In genomic region chr14:52006771-52007170, GRCm38 (mm10) we compare ENCODE assay signal across 23 mouse cellular contexts. TPM values are rescaled to one million over a fixed set of nuclear protein-coding genes. Genes with fewer than 3 reads are reported as not detected.
A peak's percentile ranks its signal among the peaks of the same experiment; 100 is the strongest.
DNase-seq lines count a peak whose midpoint lies in the region; ATAC-seq and TF ChIP-seq lines count a peak whose summit lies in the region.
"Had no signal": no experiment of that assay in that cellular context is flagged by ENCODE, and none has a peak within 500 bp of the region (broad histone marks: within the 10 kb centered on the region; RNA-seq: fewer than 3 reads in every experiment).

No protein-coding gene starts in this region.

- DNase-seq in adrenal gland, adult (ENCODE audit: inconsistent age in 2 of 2, low spot score in 1 of 2), result peak; percentile 21 to 39
- DNase-seq in adrenal gland, postnatal 10 days, result no peak
- DNase-seq in gastrocnemius, postnatal 14 days, result peak; percentile 13
- DNase-seq in gastrocnemius, postnatal 10 days, result no peak
- peak; percentile 31 for DNase-seq in liver, embryonic 11.5 days (ENCODE audit: low spot score)
- DNase-seq in liver, postnatal 0 days, result no peak
- no peak for DNase-seq in left cerebral cortex, postnatal 4 days
- DNase-seq: adrenal gland, adult 8-10 months; embryo, embryonic 11 days; gastrocnemius, adult 2 months; right cerebral cortex, adult 18-20 months; thymus, postnatal 25 days had no signal

- TF ChIP-seq EP300 in liver, postnatal 0 days (IDR thresholded peaks at IDR 0.05; ENCODE audit: low read depth), result no peak

- no peak overlapping the region for H3K27ac ChIP-seq in liver, embryonic 11.5 days (ENCODE audit: low read depth, low read length)
- no peak overlapping the region for H3K27ac ChIP-seq in liver, postnatal 0 days (ENCODE audit: low read depth)
- H3K27ac ChIP-seq: embryonic facial prominence, embryonic 15.5 days; gastrocnemius, adult 2 months; hindbrain, embryonic 14.5 days; intestine, embryonic 15.5 days had no signal

- intact Hi-C loops in gastrocnemius, postnatal 14 days (cut with DNase I; ENCODE audit: low total_unique reads), result loop anchor here (5.0 to 10.0 kb wide), 2 partner anchors 62 to 104 kb away; no protein-coding TSS in a partner anchor
- intact Hi-C loops in left cerebral cortex, postnatal 4 days (cut with DNase I), result loop anchor here (5.0 kb wide), 1 partner anchor 114 kb away; the partner anchor contains the start of gene Slc39a2

- H3K4me3 ChIP-seq in liver, embryonic 11.5 days (ENCODE audit: low read depth, low read length), result no peak overlapping the region
- H3K4me3 ChIP-seq in liver, postnatal 0 days (ENCODE audit: low read depth, low read length), result no peak overlapping the region
- peak overlapping the region; percentile 66 for H3K4me3 ChIP-seq in E14TG2a.4 (replicated peaks; ENCODE audit: low read length)
- H3K4me3 ChIP-seq: embryonic facial prominence, embryonic 15.5 days; gastrocnemius, adult 2 months; intestine, embryonic 15.5 days had no signal

- H3K9me3 ChIP-seq in liver, embryonic 11.5 days (ENCODE audit: control insufficient read depth, low read length), result no peaks in the 10 kb centered on the region
- H3K9me3 ChIP-seq in liver, postnatal 0 days (ENCODE audit: low read length), result no peaks in the 10 kb centered on the region
- no peaks in the 10 kb centered on the region for H3K9me3 ChIP-seq in E14TG2a.4 (ENCODE audit: low read length)
- H3K9me3 ChIP-seq: embryonic facial prominence, embryonic 15.5 days; intestine, embryonic 15.5 days had no signal

- H3K27me3 ChIP-seq in liver, embryonic 11.5 days (replicated peaks; ENCODE audit: control insufficient read depth, insufficient read depth, low read length), result 0 out of 2 replicates have a peak, but pooled peaks cover 3% of the 10 kb centered on the region
- H3K27me3 ChIP-seq in liver, postnatal 0 days (ENCODE audit: insufficient read depth, low read length), result no peaks in the 10 kb centered on the region
- H3K27me3 ChIP-seq in E14TG2a.4 (ENCODE audit: insufficient read depth, low read length), result no peaks in the 10 kb centered on the region
- H3K27me3 ChIP-seq: embryonic facial prominence, embryonic 15.5 days; intestine, embryonic 15.5 days had no signal

- no peak overlapping the region for H3K9ac ChIP-seq in liver, embryonic 11.5 days (ENCODE audit: low read depth, low read length)
- no peak overlapping the region for H3K9ac ChIP-seq in liver, postnatal 0 days (replicated peaks)
- H3K9ac ChIP-seq: embryonic facial prominence, embryonic 15.5 days; hindbrain, embryonic 14.5 days; intestine, embryonic 15.5 days had no signal

- no peak for ATAC-seq in liver, embryonic 11.5 days (replicated peaks; ENCODE audit: low FRiP score)
- no peak for ATAC-seq in liver, postnatal 0 days
- ATAC-seq: CD4-positive, CD25-positive, alpha-beta regulatory T cell, adult 4 months; intestine, embryonic 15.5 days had no signal

- WGBS in liver, embryonic 11.5 days, result 96% methylated on average over 23 of the region's 23 CpGs
- 95% methylated on average over 23 of the region's 23 CpGs for WGBS in liver, postnatal 0 days (ENCODE audit: insufficient replicate concordance)

- H3K4me2 ChIP-seq in liver, embryonic 11.5 days, result no peak overlapping the region
- H3K4me2 ChIP-seq in liver, postnatal 0 days (ENCODE audit: low read depth, low read length), result no peak overlapping the region
- H3K4me2 ChIP-seq: embryonic facial prominence, embryonic 15.5 days; hindbrain, embryonic 14.5 days; intestine, embryonic 15.5 days had no signal

- no peak for TF ChIP-seq CTCF in liver, postnatal 0 days (IDR thresholded peaks at IDR 0.05; ENCODE audit: low read depth)
- no peak for TF ChIP-seq CTCF in E14TG2a.4 (conservative IDR thresholded peaks at IDR 0.05; ENCODE audit: low read length)

- peaks cover 19% of the 10 kb centered on the region for H3K4me1 ChIP-seq in liver, embryonic 11.5 days (replicated peaks; ENCODE audit: control insufficient read depth, insufficient read depth, low read length)
- peaks cover 8% of the 10 kb centered on the region for H3K4me1 ChIP-seq in liver, postnatal 0 days (ENCODE audit: insufficient read depth)
- peaks cover 74% of the 10 kb centered on the region for H3K4me1 ChIP-seq in E14TG2a.4 (replicated peaks; ENCODE audit: low read depth, low read length)

- peaks cover 30% of the 10 kb centered on the region for H3K36me3 ChIP-seq in liver, embryonic 11.5 days (ENCODE audit: control insufficient read depth, insufficient read depth, low read length)
- H3K36me3 ChIP-seq in liver, postnatal 0 days (replicated peaks; ENCODE audit: insufficient read depth, low read length), result peaks cover 28% of the 10 kb centered on the region
- H3K36me3 ChIP-seq in E14TG2a.4 (ENCODE audit: insufficient read depth, low read length), result peaks cover 76% of the 10 kb centered on the region

RNA-seq across cellular contexts. Expression of gene Tmem253, which starts 8.7 kb away (rescaled TPM):
- 1 to 10 TPM; 4.8 to 7.0 TPM for total RNA-seq in adrenal gland, postnatal 10 days (2021)
- under 1 TPM; 0.55 to 0.62 TPM for total RNA-seq in gastrocnemius, postnatal 14 days (2021)
- 1 to 10 TPM in 1 of 2 experiments, under 1 TPM in 1; 0.85 to 1.0 TPM for total RNA-seq in gastrocnemius, postnatal 10 days (2021)
- polyA plus RNA-seq in liver, embryonic 11.5 days (2014; fragmentation: Nextera tagmentation; extraction: Ambion mirVana), result 0.85 TPM in 1 of 2 replicates, not detected in the other
- polyA plus RNA-seq in liver, postnatal 0 days (2015; fragmentation: Nextera tagmentation; extraction: Ambion mirVana), result 0.23 and 0.31 TPM in 2 replicates
- total RNA-seq in left cerebral cortex, postnatal 4 days (2021), result under 1 TPM in 1 of 2 experiments, not detected in 1; 0.38 TPM
- total RNA-seq: megakaryocyte-erythroid progenitor cell, adult 5-6 weeks had no signal

RNA-seq across cellular contexts. Expression of gene Zfp219, which starts 13.8 kb away (rescaled TPM):
- 10 to 100 TPM; 54.6 to 59.2 TPM for total RNA-seq in adrenal gland, postnatal 10 days (2021)
- 10 to 100 TPM; 13.3 to 13.4 TPM for total RNA-seq in gastrocnemius, postnatal 14 days (2021)
- total RNA-seq in gastrocnemius, postnatal 10 days (2021), result 10 to 100 TPM; 17.6 to 23.1 TPM
- polyA plus RNA-seq in liver, embryonic 11.5 days (2014; fragmentation: Nextera tagmentation; extraction: Ambion mirVana), result 19.8 and 21.9 TPM in 2 replicates
- 8.8 and 9.0 TPM in 2 replicates for polyA plus RNA-seq in liver, postnatal 0 days (2015; fragmentation: Nextera tagmentation; extraction: Ambion mirVana)
- 10 to 100 TPM; 32.3 to 36.7 TPM for total RNA-seq in left cerebral cortex, postnatal 4 days (2021)

RNA-seq across cellular contexts. Expression of gene Arhgef40, which starts 22.3 kb away (rescaled TPM):
- 10 to 100 TPM; 60.8 to 78.7 TPM for total RNA-seq in adrenal gland, postnatal 10 days (2021)
- 10 to 100 TPM; 24.2 to 32.0 TPM for total RNA-seq in gastrocnemius, postnatal 14 days (2021)
- 10 to 100 TPM; 40.7 to 55.7 TPM for total RNA-seq in gastrocnemius, postnatal 10 days (2021)
- polyA plus RNA-seq in liver, embryonic 11.5 days (2014; fragmentation: Nextera tagmentation; extraction: Ambion mirVana), result 50.7 and 61.8 TPM in 2 replicates
- polyA plus RNA-seq in liver, postnatal 0 days (2015; fragmentation: Nextera tagmentation; extraction: Ambion mirVana), result 5.8 and 7.2 TPM in 2 replicates
- total RNA-seq in left cerebral cortex, postnatal 4 days (2021), result 10 to 100 TPM; 59.8 to 68.1 TPM

RNA-seq across cellular contexts. Expression of gene Olfr221, which starts 35.5 kb away (rescaled TPM):
- not detected for total RNA-seq in adrenal gland, postnatal 10 days (2021)
- total RNA-seq in gastrocnemius, postnatal 14 days (2021), result not detected
- total RNA-seq in gastrocnemius, postnatal 10 days (2021), result not detected
- not detected in 2 replicates for polyA plus RNA-seq in liver, embryonic 11.5 days (2014; fragmentation: Nextera tagmentation; extraction: Ambion mirVana)
- polyA plus RNA-seq in liver, postnatal 0 days (2015; fragmentation: Nextera tagmentation; extraction: Ambion mirVana), result not detected in 2 replicates
- total RNA-seq in left cerebral cortex, postnatal 4 days (2021), result not detected
- total RNA-seq: adrenal gland, adult 8-10 months; gastrocnemius, adult 2 months; layer of hippocampus, postnatal 10 days; megakaryocyte-erythroid progenitor cell, adult 5-6 weeks had no signal
- polyA plus RNA-seq: CD4-positive, CD25-positive, alpha-beta regulatory T cell, adult 4 months; hindbrain, embryonic 14.5 days; intestine, embryonic 15.5 days; kidney, embryonic 14.5 days; limb, embryonic 14.5 days; liver, embryonic 16.5 days; small intestine, adult 2 months had no signal

Comparison
In these comparisons a context has a peak if more than half of its experiments do, and no peak if none do; other contexts are left out.
1. DNase-seq: peak in adrenal gland, adult (2 of 2), gastrocnemius, postnatal 14 days (single experiment) and liver, embryonic 11.5 days (single experiment); none in adrenal gland, postnatal 10 days (single experiment), gastrocnemius, postnatal 10 days (single experiment), liver, postnatal 0 days (single experiment) and left cerebral cortex, postnatal 4 days (single experiment).